Mouse (Mus musculus) kidney, embryonic 16.5 days (tissue): Measurements from ENCODE around the gene Hpca. TPM values are rescaled to one million over a fixed set of nuclear protein-coding genes. Genes with fewer than 3 reads are reported as not detected.

ENCODE experiments used
- ATAC-seq: fragments of 200-750 bp; cut with Nextera tagmentation; 2 replicates; pipeline ENCODE4 v1.8.0; 2017; ENCODE audit warnings: moderate TSS enrichment; ENCODE audit not compliant: low FRiP score, low TSS enrichment
- H3K27ac ChIP-seq: fragments of 300-500 bp; sonication (generic); 2 replicates; pipeline ENCODE4 v1.5.1; 2014; ENCODE audit warnings: low read length
- H3K27me3 ChIP-seq: fragments of 300-500 bp; sonication (generic); 2 replicates; pipeline ENCODE4 v1.6.1; 2014; ENCODE audit warnings: low read length, control low read depth, mixed read lengths; ENCODE audit not compliant: insufficient read depth
- H3K36me3 ChIP-seq: fragments of 300-500 bp; sonication (generic); 2 replicates; pipeline ENCODE4 v1.6.1; 2014; ENCODE audit warnings: low read length, control low read depth, mixed read lengths; ENCODE audit not compliant: insufficient read depth
- H3K4me1 ChIP-seq: fragments of 300-500 bp; sonication (generic); 2 replicates; pipeline ENCODE4 v1.6.1; 2014; ENCODE audit warnings: low read length, control low read depth, mixed read lengths; ENCODE audit not compliant: insufficient read depth
- H3K4me2 ChIP-seq: fragments of 300-500 bp; sonication (generic); replicated peaks from 2 replicates; pipeline ENCODE4 v1.6.1; 2014; ENCODE audit warnings: low read depth, low read length
- H3K4me3 ChIP-seq: fragments of 300-500 bp; sonication (generic); 2 replicates; pipeline ENCODE4 v1.5.1; 2014; ENCODE audit warnings: mild to moderate bottlenecking, low read length
- H3K9ac ChIP-seq: fragments of 300-500 bp; sonication (generic); replicated peaks from 2 replicates; pipeline ENCODE4 v1.6.1; 2014; ENCODE audit warnings: low read length
- H3K9me3 ChIP-seq: fragments of 300-500 bp; sonication (generic); 2 replicates; pipeline ENCODE4 v1.6.1; 2016; ENCODE audit warnings: low read length, control low read depth
- WGBS: fragments of 180-500 bp; shearing (Covaris S2); extraction: QIAGEN DNeasy Blood & Tissue Kit; methylation state at CpG from one replicate; pipeline ENCODE4 v1.1.7; 2014; 5-methylcytosine and 5-hydroxymethylcytosine counted together
- polyA plus RNA-seq: library from polyadenylated mRNA; unstranded; fragments of >200 nt; fragmentation: Nextera tagmentation; extraction: Ambion mirVana; gene quantifications from 2 replicates; pipeline ENCODE4 v1.2.1, GENCODE M21; 2015

Gene Hpca
- polyA plus RNA-seq, 1 experiment from 2014 or later = 1.6 TPM

DNA sequence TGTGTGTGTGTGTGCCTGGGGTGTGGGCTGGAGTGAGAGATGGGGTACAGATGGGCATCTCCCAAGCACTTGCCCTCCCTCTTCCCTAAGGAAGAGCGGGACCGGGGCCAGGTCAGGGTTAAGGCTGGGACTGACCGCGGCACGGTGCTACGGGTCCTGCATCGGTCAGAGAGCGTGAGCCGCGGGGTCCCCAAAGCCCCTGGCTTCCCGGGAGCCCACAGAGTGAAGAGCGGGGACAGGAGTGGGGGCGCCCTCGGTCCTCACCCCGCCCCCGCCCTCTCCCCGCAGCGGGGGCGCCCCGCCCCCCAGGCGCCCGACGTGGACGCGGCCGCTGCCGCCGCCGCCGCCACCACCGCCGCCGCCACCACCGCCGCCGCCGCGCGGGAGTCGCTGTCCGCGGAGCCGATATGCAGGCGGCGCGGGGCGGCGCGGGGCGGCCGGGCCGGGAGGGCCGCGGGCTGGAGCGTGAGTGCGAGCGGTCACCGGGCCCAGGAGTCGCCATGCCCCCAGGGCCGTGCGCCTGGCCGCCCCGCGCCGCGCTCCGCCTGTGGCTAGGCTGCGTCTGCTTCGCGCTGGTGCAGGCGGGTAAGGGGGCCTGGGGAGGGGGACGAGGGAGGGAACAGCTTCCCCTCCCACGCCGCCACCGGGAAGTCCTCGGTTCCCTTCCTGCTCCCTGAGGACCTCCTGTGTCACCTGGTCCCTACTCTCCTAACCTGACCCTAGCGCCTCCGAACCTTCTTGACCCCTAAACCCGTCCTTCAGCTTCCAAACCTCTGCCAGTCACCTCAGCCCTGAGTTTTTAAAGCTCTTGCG, 14.9 kb upstream of the Hpca start, which contains the start of gene Fndc5:
Gene Fndc5, plus strand, starts transcription at position 421 of the 813 bp plus-strand sequence.
- 3% methylated on average over 27 of the region's 80 CpGs for WGBS
- peak; percentile 46 for ATAC-seq

DNA sequence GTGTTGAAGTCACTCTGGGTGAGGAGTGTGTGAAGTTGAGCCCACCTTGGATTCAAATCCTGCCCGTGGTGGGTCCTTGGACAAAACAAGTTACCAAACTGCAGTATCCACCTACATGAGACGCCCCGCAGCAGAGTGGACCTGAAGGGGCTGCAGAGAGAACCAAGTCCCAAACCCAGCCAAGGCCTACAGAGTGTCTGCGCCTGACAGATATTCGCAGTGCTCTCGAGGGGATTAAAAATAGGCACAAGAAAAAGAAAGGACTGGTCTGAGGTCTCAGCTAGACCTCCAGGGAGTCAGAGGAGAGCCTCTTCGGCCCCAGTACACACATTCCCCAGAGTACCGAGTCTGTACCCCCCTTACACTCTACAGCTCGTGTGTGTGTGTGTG, 14.3 kb upstream of the Hpca start:
- 37% methylated on average over 9 of the region's 9 CpGs for WGBS
- Histone ChIP-seq H3K4me2 (peak overlapping the region; percentile 98), H3K27ac (no peak overlapping the region), H3K9me3 (no peaks in the 10 kb centered on the region), H3K4me3 (peak overlapping the region; percentile 62), H3K9ac (peak overlapping the region; percentile 76), H3K36me3 (no peaks in the 10 kb centered on the region), H3K27me3 (peaks cover 9% of the 10 kb centered on the region; the same call in 1 of the 2 replicates), H3K4me1 (peaks cover 32% of the 10 kb centered on the region)
- ATAC-seq = no peak

More for the DNA sequence above, 14.9 kb upstream of the Hpca start, which contains the start of gene Fndc5:
- H3K4me1 ChIP-seq = peaks cover 28% of the 10 kb centered on the region
- H3K27me3 ChIP-seq = peaks cover 9% of the 10 kb centered on the region; the same call in 1 of the 2 replicates
- peak within 1 kb of the TSS; percentile 98 for H3K4me2 ChIP-seq
- H3K4me3 ChIP-seq = peak within 1 kb of the TSS; percentile 62
- H3K27ac ChIP-seq = no peak within 1 kb of the TSS
- H3K9me3 ChIP-seq = no peaks in the 10 kb centered on the region
- H3K9ac ChIP-seq = peak within 1 kb of the TSS; percentile 76
- H3K36me3 ChIP-seq = no peaks in the 10 kb centered on the region

DNA sequence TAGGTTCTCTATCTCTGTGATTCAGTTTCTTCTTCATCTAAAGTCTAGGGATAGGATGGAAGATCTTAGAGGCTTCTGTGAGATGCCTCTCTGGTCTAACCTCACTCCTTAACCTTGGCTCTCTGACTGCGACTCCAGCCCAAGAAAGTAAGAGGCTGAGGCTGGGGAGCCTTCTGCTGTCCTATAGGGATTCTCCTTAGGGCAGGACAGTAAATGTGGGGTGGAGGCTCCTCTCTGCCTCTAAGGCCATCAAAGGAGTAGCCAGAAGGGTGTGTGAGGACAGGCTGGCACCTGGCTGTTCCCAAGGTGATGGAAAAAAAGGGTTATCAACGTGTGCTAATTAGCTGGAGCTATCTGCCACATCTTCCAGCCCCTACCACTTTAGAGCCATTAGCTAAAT, 13.8 kb upstream of the Hpca start:
- WGBS = 47% methylated on average over 2 of the region's 2 CpGs
- Histone ChIP-seq H3K27ac (no peak overlapping the region), H3K27me3 (peaks cover 9% of the 10 kb centered on the region; the same call in 1 of the 2 replicates), H3K9me3 (no peaks in the 10 kb centered on the region), H3K9ac (no peak overlapping the region), H3K4me1 (peaks cover 37% of the 10 kb centered on the region), H3K36me3 (no peaks in the 10 kb centered on the region), H3K4me2 (no peak overlapping the region), H3K4me3 (no peak overlapping the region)
- ATAC-seq = no peak

DNA sequence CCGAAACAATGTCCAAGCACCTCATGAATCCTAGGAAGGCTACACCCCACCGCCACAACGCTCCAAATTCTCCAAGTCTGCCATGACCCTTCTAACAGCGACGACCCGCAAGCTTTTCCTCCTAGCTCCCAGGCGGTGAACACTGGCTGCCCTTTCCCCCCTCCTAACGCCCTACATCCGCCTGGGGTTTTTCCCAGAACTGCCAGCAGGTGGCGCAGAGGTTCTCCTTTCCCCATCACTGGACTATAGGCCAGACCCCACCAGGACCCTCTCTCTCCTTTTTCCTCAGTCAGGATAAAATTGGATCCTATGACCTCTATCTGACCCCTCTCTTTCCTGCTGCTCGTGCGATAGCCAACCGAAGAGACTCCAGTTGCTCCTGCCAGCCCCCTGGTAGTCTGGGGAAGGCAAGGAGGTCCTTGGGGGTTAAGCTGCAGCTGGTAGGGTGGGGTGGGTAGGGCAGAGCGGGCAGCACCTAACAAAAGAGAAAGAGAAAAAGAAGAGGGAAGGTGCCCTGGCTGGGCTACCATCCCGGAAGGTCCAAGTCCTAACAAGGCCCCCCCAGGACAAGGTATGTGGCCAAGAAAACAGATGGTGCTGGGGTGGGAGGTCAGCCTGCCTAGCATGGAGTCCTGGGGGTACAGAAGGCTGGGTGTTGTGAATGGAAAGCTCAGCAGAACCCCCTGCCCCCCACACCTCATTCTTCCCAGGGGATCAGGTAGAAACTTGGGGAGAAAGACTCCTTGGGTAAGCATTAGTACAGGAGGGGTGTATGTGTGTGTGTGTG, 13.2 kb upstream of the Hpca start:
- Histone ChIP-seq H3K4me1 (peaks cover 39% of the 10 kb centered on the region), H3K9ac (peak overlapping the region; percentile 37), H3K27ac (no peak overlapping the region), H3K4me2 (peak overlapping the region; percentile 46), H3K4me3 (no peak overlapping the region), H3K9me3 (no peaks in the 10 kb centered on the region), H3K36me3 (no peaks in the 10 kb centered on the region), H3K27me3 (peaks cover 9% of the 10 kb centered on the region; the same call in 1 of the 2 replicates)
- WGBS = 8% methylated on average over 15 of the region's 15 CpGs
- no peak for ATAC-seq

DNA sequence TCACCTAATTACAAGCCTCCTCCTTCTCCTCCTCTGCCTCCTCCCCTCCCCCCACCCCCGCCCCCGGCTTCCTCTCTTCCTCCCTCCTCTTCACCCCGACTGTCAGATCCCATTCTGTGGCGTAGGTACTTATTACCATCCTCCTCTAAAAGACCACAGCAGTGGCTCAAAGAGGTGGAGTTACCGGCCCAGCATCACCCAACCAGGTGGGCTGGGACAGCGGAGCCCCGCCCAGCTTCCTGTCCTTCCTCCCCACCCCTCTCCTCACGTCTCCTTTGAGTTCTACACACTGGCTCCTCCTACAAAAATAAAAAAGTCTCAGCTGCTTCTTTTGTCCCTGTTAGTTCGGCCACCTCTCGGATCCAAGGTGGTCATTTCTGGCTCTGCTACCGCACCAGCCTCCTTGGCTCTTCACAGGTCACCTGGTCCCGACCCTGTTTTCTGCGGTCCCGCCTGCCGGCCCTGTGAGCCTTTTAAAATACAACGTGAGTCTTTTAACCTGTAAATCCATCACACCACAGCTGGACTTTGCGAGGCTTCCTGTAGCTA, 9.0 kb upstream of the Hpca start:
- H3K36me3 ChIP-seq = no peaks in the 10 kb centered on the region
- peaks cover 36% of the 10 kb centered on the region for H3K4me1 ChIP-seq
- H3K9me3 ChIP-seq = no peaks in the 10 kb centered on the region
- peak overlapping the region; percentile 46 for H3K4me3 ChIP-seq
- H3K27me3 ChIP-seq = peaks cover 7% of the 10 kb centered on the region; the same call in 1 of the 2 replicates
- under 1% methylated on average over 14 of the region's 17 CpGs for WGBS
- peak overlapping the region; percentile 55 for H3K4me2 ChIP-seq
- ATAC-seq = peak; percentile 81
- peak overlapping the region; percentile 48 for H3K9ac ChIP-seq
- H3K27ac ChIP-seq = peak overlapping the region; percentile 81

DNA sequence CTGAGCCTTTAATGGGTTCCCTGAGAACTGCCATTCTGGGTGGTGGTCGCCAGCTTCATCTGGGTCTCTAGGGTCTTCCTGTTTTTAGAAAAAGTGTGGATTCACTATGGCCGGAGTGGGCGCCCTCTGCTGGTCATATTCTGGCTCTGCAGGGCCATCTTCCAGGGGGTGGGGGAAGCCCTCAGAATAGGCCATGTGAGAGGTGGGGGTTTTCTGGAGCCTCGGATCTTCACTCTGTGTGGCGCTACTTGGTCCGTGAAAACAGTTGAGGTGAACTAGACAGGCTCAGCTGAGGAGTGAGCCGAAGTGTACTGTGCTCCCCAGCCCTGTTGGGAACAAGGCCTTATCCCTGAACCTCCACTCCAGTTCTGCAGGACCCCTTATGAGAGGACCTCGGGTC, 8.3 kb upstream of the Hpca start:
- H3K4me1 ChIP-seq = peaks cover 40% of the 10 kb centered on the region
- H3K4me2 ChIP-seq = peak overlapping the region; percentile 55
- ATAC-seq = peak; percentile 47
- H3K27me3 ChIP-seq = peaks cover under 1% of the 10 kb centered on the region; the same call in 1 of the 2 replicates
- 3% methylated on average over 8 of the region's 8 CpGs for WGBS
- peak overlapping the region; percentile 46 for H3K4me3 ChIP-seq
- H3K9me3 ChIP-seq = no peaks in the 10 kb centered on the region
- peak overlapping the region; percentile 81 for H3K27ac ChIP-seq
- no peaks in the 10 kb centered on the region for H3K36me3 ChIP-seq
- H3K9ac ChIP-seq = peak overlapping the region; percentile 48; the same call in 1 of the 2 replicates

DNA sequence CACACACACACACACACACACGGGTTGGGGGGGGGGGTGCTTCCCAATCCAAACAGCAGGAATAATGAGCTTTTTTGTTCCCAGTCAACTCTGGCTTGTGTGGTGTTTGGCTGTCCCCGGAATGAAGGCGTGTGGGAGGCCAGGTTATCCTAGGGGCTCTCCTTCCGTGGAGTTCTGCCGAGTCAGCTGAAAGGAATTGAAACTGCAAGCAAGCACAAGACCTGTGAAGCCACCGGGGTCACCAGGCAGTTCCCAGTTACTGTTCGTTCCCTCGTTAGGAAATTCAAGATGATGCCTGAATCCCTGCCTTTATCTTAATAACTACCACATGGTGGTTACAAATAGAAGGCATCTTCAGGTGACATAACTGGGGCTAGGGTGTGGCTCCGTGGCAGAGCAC, 7.6 kb upstream of the Hpca start:
- 17% methylated on average over 9 of the region's 9 CpGs for WGBS
- H3K36me3 ChIP-seq = no peaks in the 10 kb centered on the region
- H3K4me2 ChIP-seq = no peak overlapping the region
- no peak for ATAC-seq
- H3K9me3 ChIP-seq = no peaks in the 10 kb centered on the region
- peaks cover 37% of the 10 kb centered on the region for H3K4me1 ChIP-seq
- no peak overlapping the region for H3K4me3 ChIP-seq
- no peak overlapping the region for H3K9ac ChIP-seq
- H3K27ac ChIP-seq = peak overlapping the region; percentile 34; the same call in 1 of the 2 replicates
- no peaks in the 10 kb centered on the region for H3K27me3 ChIP-seq

DNA sequence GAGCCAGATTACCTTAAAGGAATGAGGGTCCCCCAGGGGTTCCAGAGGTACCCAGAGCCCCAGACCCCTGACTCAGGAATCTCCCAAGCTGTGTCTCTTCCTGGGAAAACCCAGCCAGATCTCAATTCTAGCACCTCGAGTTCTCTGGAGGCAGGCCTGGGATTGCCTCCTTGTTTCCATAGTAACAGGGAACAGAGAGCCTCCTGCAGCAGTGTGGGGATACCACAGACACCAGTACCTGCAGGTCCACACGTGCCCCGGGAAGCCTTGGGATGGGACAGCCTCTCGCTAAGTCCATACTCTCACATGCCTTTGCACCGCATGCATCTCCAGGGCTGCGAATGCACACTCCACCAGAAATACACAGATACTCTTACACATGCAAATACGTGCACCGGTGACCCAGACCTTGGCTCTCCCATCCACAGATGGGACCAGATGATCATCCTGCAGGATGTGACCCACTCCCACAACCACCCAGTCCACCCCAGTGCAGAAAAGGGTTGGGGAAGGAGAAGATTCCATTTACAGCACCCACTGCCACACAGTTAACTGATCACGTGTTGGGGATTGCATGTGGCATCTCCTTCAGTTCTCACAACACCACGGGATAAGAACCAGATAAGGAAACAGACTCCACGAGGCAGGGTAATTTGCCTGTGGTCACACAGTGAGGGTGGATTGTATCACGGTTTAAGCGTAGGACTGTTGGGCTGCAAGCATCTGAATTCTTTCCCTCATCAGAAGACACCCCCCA, 6.9 kb upstream of the Hpca start:
- ATAC-seq = no peak
- H3K36me3 ChIP-seq = no peaks in the 10 kb centered on the region
- 54% methylated on average over 13 of the region's 13 CpGs for WGBS
- no peak overlapping the region for H3K27ac ChIP-seq
- H3K4me3 ChIP-seq = no peak overlapping the region
- H3K4me2 ChIP-seq = no peak overlapping the region
- H3K9me3 ChIP-seq = no peaks in the 10 kb centered on the region
- 0 out of 2 replicates have a peak, but pooled peaks cover under 1% of the 10 kb centered on the region for H3K27me3 ChIP-seq
- no peak overlapping the region for H3K9ac ChIP-seq
- H3K4me1 ChIP-seq = peaks cover 37% of the 10 kb centered on the region
